Mouse (Mus musculus) limb, embryonic 15.5 days (tissue): ENCODE results near the gene Edf1. TPM values are rescaled to one million over a fixed set of nuclear protein-coding genes. Genes with fewer than 3 reads are reported as not detected.
A peak's percentile ranks its signal among the peaks of the same experiment; 100 is the strongest.

Experiments
- ATAC-seq: fragments of 200-750 bp; cut with Nextera tagmentation; 2 replicates; pipeline ENCODE4 v1.8.0; 2017; ENCODE audit warnings: low read depth, moderate TSS enrichment; ENCODE audit not compliant: insufficient number of reproducible peaks, low FRiP score, low TSS enrichment
- H3K27ac ChIP-seq: fragments of 300-500 bp; sonication (generic); 2 replicates; pipeline ENCODE4 v1.5.1; 2015; ENCODE audit warnings: moderate library complexity, mild to moderate bottlenecking, inconsistent platforms
- H3K27me3 ChIP-seq: fragments of 300-500 bp; sonication (generic); 2 replicates; pipeline ENCODE4 v1.6.1; 2015; ENCODE audit warnings: inconsistent platforms
- H3K36me3 ChIP-seq: fragments of 300-500 bp; sonication (generic); 2 replicates; pipeline ENCODE4 v1.6.1; 2015; ENCODE audit warnings: inconsistent platforms
- H3K4me1 ChIP-seq: fragments of 300-500 bp; sonication (generic); 2 replicates; pipeline ENCODE4 v1.6.1; 2015; ENCODE audit warnings: inconsistent platforms
- H3K4me2 ChIP-seq: fragments of 300-500 bp; sonication (generic); 2 replicates; pipeline ENCODE4 v1.6.1; 2015; ENCODE audit warnings: mild to moderate bottlenecking, inconsistent platforms
- H3K4me3 ChIP-seq: fragments of 300-500 bp; sonication (generic); 2 replicates; pipeline ENCODE4 v1.5.1; 2015; ENCODE audit warnings: mild to moderate bottlenecking, inconsistent platforms
- H3K9ac ChIP-seq: fragments of 300-500 bp; sonication (generic); 2 replicates; pipeline ENCODE4 v1.6.1; 2015; ENCODE audit warnings: inconsistent platforms
- H3K9me3 ChIP-seq: fragments of 300-500 bp; sonication (generic); 2 replicates; pipeline ENCODE4 v1.6.1; 2016; ENCODE audit warnings: inconsistent platforms
- WGBS: fragments of 180-500 bp; shearing (Covaris S2); methylation state at CpG from one replicate; pipeline ENCODE4 v1.1.7; 2015; 5-methylcytosine and 5-hydroxymethylcytosine counted together
- polyA plus RNA-seq: library from polyadenylated mRNA; unstranded; fragments of >200 nt; fragmentation: Nextera tagmentation; extraction: Ambion mirVana; gene quantifications from 2 replicates; pipeline ENCODE4 v1.2.1, GENCODE M21; 2015

Edf1 gene
- polyA plus RNA-seq, 1 experiment from 2014 or later, result 388 TPM

DNA sequence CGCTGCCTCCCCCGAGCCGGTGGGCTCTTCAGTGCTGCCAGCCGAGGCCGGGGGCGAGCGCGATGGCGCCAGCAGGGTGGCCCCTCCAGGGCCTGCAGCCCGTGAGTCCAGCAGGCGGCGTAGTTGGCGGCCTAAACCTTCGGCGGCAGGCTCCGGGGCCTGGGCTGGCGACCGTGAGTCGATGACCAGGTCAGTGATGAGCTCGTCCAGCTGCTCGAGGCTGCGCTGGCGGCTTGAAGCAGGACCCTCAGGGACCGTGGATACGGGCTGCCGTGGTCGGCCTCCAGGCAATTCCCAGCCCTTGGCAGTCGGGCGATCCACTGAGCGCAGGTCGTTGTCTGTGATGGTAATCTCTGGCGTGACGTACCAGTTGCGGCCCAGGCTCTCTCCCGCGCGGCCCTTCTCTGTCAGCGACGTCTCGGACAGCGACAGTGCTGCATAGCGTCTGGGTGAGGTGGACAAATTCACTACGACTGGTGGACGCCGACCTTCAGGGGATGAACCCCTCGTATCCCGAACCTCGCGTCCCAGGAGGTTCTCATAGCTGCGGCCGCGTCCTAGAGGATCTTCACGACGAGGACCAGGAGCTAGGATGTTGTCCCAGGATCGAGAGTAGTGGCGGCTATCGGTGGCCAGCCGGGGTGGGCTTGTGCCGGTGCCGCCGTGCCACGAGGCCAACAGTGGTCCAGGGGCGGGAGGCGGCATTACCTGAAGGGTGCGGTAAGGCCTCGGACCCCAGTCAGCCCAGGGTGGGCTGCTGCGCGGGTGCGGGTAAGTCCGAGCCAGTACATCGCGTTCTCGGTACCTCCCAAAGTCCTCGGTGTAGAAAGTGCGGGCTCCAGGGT is 20.5 kb downstream of the Edf1 start:
- Histone ChIP-seq H3K4me3 (peak overlapping the region; percentile 28), H3K9ac (no peak overlapping the region), H3K9me3 (no peaks in the 10 kb centered on the region), H3K4me1 (peaks cover 87% of the 10 kb centered on the region), H3K27ac (no peak overlapping the region), H3K36me3 (peaks cover 5% of the 10 kb centered on the region), H3K27me3 (peaks cover 52% of the 10 kb centered on the region), H3K4me2 (peak overlapping the region; percentile 48)
- no peak for ATAC-seq
- WGBS, result 6% methylated on average over 75 of the region's 75 CpGs

DNA sequence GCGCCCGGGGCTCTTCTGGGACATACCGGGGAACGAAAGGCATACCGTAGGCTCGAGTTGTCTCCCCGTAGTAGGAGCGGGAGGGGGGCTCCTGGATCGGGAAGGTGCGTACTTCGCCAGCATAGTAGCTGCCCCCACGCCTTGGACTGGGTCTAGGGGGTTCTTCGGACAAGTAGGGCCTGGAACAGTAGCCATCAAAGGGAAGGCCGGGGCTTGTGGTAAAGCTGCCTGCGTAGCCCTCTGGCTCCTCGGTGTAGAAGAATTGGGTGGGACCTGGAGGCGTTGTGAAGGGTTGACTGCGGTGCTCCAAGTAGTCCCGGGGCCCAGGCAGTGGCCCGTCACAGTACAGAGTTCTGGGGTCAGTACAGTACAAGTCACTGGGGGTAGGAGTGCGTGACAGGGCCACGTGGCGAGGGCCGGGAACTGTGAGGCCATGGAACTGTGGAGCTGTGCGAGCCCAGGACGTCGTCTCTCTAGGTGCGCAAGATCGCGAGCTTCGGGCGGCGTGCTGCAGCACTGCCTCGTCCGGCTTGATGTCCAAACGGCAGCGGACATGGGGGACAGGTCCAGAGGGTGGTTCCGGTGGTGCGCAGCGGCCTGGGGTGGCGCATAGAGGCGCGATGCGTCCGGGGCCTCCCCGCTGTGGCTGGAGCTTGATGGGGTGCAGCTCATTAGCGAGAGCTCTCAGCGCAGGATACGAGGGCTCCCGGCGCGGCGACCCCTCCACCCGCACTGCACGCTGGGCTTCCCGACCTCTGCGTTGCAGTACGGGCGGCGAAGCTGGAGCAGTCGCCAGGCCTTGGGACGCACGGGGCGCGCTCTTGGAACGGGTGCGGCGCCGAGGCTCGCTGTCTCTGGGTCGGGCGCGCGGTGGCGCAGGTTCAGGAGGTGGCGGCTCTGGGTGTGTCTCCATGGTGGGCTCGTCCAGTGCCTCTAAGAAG is 21.4 kb downstream of the Edf1 start:
- Histone ChIP-seq H3K36me3 (peaks cover 13% of the 10 kb centered on the region), H3K27ac (no peak overlapping the region), H3K4me2 (peak overlapping the region; percentile 48), H3K9me3 (no peaks in the 10 kb centered on the region), H3K4me3 (peak overlapping the region; percentile 28), H3K9ac (no peak overlapping the region), H3K27me3 (peaks cover 52% of the 10 kb centered on the region), H3K4me1 (peaks cover 83% of the 10 kb centered on the region)
- 5% methylated on average over 77 of the region's 77 CpGs for WGBS
- no peak for ATAC-seq

DNA sequence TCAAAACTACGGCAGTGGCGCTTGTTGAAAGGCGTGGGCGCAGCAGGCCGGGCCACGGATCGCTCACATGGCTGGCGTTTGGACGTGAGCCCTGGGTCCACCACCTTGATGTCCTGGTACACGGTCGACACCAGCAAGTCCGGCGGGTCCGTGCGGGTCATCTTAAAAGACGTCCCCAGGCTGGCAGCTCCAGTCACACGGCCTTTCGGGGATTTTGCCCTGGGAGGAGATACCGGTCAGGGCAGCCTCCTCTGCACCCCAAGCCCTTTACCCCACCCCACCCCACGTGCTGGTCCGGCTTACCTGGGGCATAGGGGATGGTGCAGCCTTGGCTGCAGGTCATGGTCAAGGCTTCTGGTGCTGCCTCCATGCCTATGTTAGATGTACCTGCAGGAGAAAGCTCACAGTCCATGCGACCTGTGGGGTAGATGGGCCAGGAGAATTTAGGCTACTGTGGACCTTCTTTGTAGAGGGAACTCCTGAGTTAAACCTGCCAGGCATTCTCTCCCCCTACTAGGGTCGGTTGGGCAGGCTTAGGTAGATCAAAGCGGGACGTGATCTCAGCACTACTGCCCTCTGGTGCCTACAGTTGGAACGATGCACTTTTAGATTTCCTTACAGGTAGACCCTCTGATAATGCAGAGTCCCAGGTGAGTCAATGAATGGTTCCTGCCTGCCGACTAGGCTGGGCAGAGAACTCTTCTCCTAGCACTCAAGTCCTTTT is 22.3 kb downstream of the Edf1 start:
- no peak for ATAC-seq
- Histone ChIP-seq H3K9me3 (no peaks in the 10 kb centered on the region), H3K4me1 (peaks cover 81% of the 10 kb centered on the region), H3K9ac (no peak overlapping the region), H3K36me3 (peaks cover 21% of the 10 kb centered on the region), H3K4me3 (peak overlapping the region; percentile 28), H3K4me2 (peak overlapping the region; percentile 48), H3K27me3 (peaks cover 52% of the 10 kb centered on the region), H3K27ac (no peak overlapping the region)
- WGBS, result 7% methylated on average over 27 of the region's 27 CpGs

DNA sequence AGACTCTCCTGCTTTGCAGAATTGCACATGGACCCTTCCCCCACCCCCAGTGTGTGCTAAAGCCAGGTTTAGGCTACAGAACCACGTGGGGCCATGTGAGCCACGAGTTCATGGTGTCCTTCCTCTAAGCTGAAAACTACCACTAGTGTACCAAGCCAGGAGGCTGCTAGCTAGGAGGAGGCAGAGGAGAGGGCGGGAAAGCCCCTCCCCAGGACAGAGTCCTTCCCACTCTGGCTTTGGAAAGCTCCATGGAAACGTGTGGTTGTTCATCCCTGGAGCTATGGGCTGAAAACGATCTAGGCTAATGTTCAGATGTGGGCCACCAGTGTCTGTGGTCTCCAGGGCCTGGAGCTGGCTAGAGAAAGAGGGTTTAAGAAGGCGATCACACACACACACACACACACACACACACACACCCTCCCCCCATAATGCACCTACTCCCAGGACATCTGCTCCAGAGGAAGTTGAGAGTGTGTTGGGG is 23.0 kb downstream of the Edf1 start:
- H3K4me1 ChIP-seq, result peaks cover 77% of the 10 kb centered on the region
- no peak overlapping the region for H3K27ac ChIP-seq
- H3K9ac ChIP-seq, result no peak overlapping the region
- 39% methylated on average over 6 of the region's 6 CpGs for WGBS
- H3K4me2 ChIP-seq, result peak overlapping the region; percentile 56; the same call in 1 of the 2 replicates
- H3K9me3 ChIP-seq, result no peaks in the 10 kb centered on the region
- no peak for ATAC-seq
- H3K4me3 ChIP-seq, result peak overlapping the region; percentile 34; the same call in 1 of the 2 replicates
- H3K36me3 ChIP-seq, result peaks cover 29% of the 10 kb centered on the region
- peaks cover 52% of the 10 kb centered on the region for H3K27me3 ChIP-seq

DNA sequence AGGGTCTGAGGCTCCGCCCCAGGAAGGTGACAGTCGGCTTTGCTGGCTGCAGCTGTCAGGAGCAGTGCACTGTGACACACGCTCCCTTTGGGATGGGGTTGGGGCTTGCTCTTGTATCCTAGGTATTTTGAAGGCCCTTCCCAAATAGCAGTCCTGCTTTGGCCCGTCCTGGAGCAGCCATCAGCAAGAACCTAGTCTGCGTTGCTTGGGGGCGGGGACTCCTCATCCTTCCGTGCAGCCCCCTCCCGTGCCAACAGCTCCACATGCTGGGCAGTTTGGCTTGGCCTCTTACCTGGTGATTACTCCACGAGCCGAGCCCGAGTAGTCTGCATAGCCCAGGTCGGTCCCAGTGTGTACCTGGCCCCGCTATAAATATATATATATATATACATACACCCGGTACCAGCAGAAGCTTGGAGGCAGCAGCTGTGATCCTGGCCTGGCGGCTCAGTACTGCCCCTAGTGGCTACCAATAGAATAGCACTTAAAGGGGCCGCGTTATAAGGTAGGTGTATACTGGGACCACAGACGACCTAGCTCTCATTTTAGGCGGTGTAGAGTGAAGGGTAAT is 23.7 kb downstream of the Edf1 start, which contains the start of gene Ajm1:
Gene Ajm1, minus strand, starts transcription at position 464 of the 571 bp plus-strand sequence.
- 0 out of 2 replicates have a peak within 1 kb of the TSS, but pooled peaks have one; percentile 11 for H3K27ac ChIP-seq
- peak; percentile 57; the same call in 1 of the 2 replicates for ATAC-seq
- no peaks in the 10 kb centered on the region for H3K9me3 ChIP-seq
- H3K9ac ChIP-seq, result 0 out of 2 replicates have a peak within 1 kb of the TSS, but pooled peaks have one; percentile 10
- H3K4me3 ChIP-seq, result peak within 1 kb of the TSS; percentile 34
- H3K27me3 ChIP-seq, result peaks cover 49% of the 10 kb centered on the region
- peaks cover 70% of the 10 kb centered on the region for H3K4me1 ChIP-seq
- peak within 1 kb of the TSS; percentile 56 for H3K4me2 ChIP-seq
- WGBS, result 6% methylated on average over 19 of the region's 19 CpGs
- peaks cover 35% of the 10 kb centered on the region for H3K36me3 ChIP-seq

DNA sequence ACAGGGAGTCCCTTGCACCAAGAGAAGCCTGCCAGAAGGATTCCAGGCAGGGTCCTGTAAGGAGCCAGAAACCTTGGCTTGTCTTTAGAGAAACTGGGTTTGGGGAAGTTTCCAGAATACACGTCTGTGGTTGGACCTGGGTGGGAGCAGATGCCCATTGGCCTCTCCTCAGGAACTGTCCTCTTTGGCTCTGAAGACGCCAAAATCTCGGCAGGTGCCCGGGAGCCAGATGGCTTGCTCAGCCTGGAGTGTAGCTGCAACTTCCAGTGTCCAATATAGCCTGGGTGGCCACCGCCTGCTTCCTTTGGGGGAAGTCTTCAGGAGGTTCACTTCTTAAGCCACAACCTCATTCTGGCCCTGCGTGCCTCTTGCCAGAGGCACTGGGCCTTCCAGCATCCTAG is 24.3 kb downstream of the Edf1 start:
- peaks cover 40% of the 10 kb centered on the region for H3K36me3 ChIP-seq
- 0 out of 2 replicates have a peak overlapping the region, but pooled peaks have one; percentile 11 for H3K27ac ChIP-seq
- H3K4me3 ChIP-seq, result no peak overlapping the region
- peak overlapping the region; percentile 56; the same call in 1 of the 2 replicates for H3K4me2 ChIP-seq
- ATAC-seq, result no peak
- H3K9ac ChIP-seq, result no peak overlapping the region
- peaks cover 44% of the 10 kb centered on the region for H3K27me3 ChIP-seq
- 30% methylated on average over 6 of the region's 6 CpGs for WGBS
- peaks cover 66% of the 10 kb centered on the region for H3K4me1 ChIP-seq
- H3K9me3 ChIP-seq, result no peaks in the 10 kb centered on the region

DNA sequence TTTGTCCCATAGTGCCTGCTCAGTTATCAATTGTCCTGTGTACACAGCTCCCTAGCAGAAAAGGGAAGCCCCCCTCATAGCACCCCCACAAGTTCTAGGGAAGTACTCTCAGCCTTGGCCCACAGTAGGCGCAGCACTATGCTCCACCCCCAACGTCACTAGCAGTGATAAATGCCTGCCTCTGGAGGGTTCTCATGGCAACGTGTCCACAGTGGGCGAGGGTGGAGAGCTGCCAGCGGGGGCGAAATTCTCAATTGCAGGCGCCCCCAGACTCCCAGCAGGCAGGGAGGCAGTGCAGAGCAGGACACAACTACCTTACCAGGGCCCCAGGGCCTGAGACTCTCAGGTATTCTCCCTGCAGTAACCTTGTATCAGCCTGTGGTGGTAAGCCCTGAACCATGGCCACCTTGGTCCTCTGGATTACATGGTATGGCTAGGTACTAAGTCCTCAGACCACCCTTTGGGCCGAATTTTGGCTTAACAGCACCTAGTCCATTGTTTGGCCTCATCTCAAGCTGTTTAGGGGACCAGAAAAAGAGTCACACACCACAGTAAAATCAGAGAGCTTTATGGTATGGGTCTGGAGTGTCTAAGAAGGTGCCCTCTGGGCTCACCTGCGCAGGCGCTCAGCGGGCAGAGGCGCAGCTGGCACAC is 24.9 kb downstream of the Edf1 start:
- 48% methylated on average over 12 of the region's 12 CpGs for WGBS
- Histone ChIP-seq H3K9ac (0 out of 2 replicates have a peak overlapping the region, but pooled peaks have one; percentile 10), H3K4me3 (no peak overlapping the region), H3K36me3 (peaks cover 47% of the 10 kb centered on the region), H3K4me1 (peaks cover 59% of the 10 kb centered on the region), H3K27me3 (peaks cover 37% of the 10 kb centered on the region), H3K4me2 (no peak overlapping the region), H3K27ac (0 out of 2 replicates have a peak overlapping the region, but pooled peaks have one; percentile 11), H3K9me3 (no peaks in the 10 kb centered on the region)
- no peak for ATAC-seq

DNA sequence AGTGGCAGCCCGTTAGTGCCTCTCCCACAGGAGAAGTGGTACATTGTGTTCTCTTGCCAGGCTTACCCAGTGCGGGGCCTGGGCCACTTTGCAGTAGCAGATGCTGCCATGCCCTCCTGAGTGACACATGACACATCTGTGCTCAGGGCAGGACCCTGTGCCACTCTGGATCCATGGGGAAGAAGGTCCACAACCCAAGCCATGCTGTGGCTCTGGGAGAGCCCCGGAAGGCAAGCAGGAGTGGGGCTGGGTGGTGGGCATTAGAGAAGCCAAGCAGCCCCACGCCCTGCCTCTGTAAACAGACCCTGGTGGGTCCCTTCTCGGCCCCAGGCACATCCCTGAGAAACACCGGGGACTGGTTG is 25.5 kb downstream of the Edf1 start:
- H3K4me1 ChIP-seq, result peaks cover 54% of the 10 kb centered on the region
- H3K9ac ChIP-seq, result no peak overlapping the region
- 71% methylated on average over 6 of the region's 6 CpGs for WGBS
- H3K4me2 ChIP-seq, result no peak overlapping the region
- peaks cover 52% of the 10 kb centered on the region for H3K36me3 ChIP-seq
- H3K27ac ChIP-seq, result no peak overlapping the region
- ATAC-seq, result no peak
- peaks cover 32% of the 10 kb centered on the region for H3K27me3 ChIP-seq
- no peak overlapping the region for H3K4me3 ChIP-seq
- H3K9me3 ChIP-seq, result no peaks in the 10 kb centered on the region

DNA sequence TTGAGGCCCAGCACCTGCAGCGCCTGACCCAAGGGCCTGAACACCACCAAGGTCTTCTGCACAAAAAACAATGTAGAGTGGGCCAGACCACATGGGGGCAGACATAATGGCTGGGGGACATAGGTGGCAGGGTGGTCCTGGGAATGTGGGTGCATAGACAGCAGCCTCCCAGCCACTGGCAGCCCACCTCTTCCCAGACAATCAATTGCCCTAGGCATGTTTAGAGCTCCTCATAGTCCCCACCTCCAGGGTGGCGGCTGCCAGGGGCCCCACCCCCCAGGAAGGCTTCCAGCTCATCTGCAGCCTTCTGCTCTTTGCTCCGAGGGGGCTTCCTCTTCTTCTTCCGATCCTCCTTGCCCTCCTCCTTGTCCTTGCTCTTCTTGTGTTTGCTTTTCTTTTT is 25.9 kb downstream of the Edf1 start:
- H3K9ac ChIP-seq, result no peak overlapping the region
- no peak overlapping the region for H3K4me2 ChIP-seq
- 64% methylated on average over 4 of the region's 4 CpGs for WGBS
- H3K9me3 ChIP-seq, result no peaks in the 10 kb centered on the region
- no peak overlapping the region for H3K27ac ChIP-seq
- H3K27me3 ChIP-seq, result peaks cover 27% of the 10 kb centered on the region
- H3K36me3 ChIP-seq, result peaks cover 57% of the 10 kb centered on the region
- peaks cover 49% of the 10 kb centered on the region for H3K4me1 ChIP-seq
- no peak for ATAC-seq
- no peak overlapping the region for H3K4me3 ChIP-seq

DNA sequence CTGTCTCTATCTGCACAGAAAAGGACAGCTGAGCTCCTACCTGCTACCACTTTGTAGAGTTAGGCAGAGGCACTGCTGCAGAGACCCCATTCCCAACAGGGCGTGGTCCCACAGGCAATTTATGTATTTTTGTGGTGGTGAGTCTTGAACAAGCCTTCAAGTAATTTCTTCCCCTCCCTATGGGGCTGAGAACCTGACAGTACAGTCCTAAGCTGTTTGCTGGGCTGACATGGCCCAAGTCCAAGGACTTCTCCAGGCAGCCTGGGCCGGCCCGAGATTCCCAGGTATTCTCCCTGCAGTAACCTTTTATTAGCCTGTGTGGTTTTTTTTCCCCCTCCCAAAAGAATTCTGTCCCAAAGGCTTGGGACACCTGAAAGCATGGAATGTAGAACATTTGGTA is 26.5 kb downstream of the Edf1 start:
- Histone ChIP-seq H3K4me3 (no peak overlapping the region), H3K9me3 (no peaks in the 10 kb centered on the region), H3K27ac (no peak overlapping the region), H3K4me2 (no peak overlapping the region), H3K4me1 (peaks cover 43% of the 10 kb centered on the region), H3K27me3 (peaks cover 21% of the 10 kb centered on the region), H3K36me3 (peaks cover 61% of the 10 kb centered on the region), H3K9ac (no peak overlapping the region)
- 77% methylated on average over 3 of the region's 3 CpGs for WGBS
- no peak for ATAC-seq
